Mouse (Mus musculus): ENCODE results near the gene Unc93a2. TPM values are rescaled to one million over a fixed set of nuclear protein-coding genes. Genes with fewer than 3 reads are reported as not detected.

Unc93a2 gene
- polyA plus RNA-seq, 1 experiment from 2014 or later, result not detected

Other genes with a start within 250 kb of the Unc93a2 start
- gene Rps6ka2, start 215.3 kb downstream of the Unc93a2 start, polyA plus RNA-seq (2015; fragmentation: Nextera tagmentation; extraction: Ambion mirVana), result 14.6 and 16.0 TPM in 2 replicates
- gene Tcp10a, start 60.8 kb downstream of the Unc93a2 start, polyA plus RNA-seq (2015; fragmentation: Nextera tagmentation; extraction: Ambion mirVana), result not detected in 2 replicates
- gene Ttll2, start 32.8 kb downstream of the Unc93a2 start, polyA plus RNA-seq (2015; fragmentation: Nextera tagmentation; extraction: Ambion mirVana), result not detected in 2 replicates
- gene Gm49630, start 13.5 kb downstream of the Unc93a2 start, polyA plus RNA-seq (2015; fragmentation: Nextera tagmentation; extraction: Ambion mirVana), result not detected in 2 replicates

All from limb, embryonic 13.5 days (tissue).